Mouse (Mus musculus) liver, adult 2 months (tissue): Measurements from ENCODE around the gene Celf2. TPM values are rescaled to one million over a fixed set of nuclear protein-coding genes. Genes with fewer than 3 reads are reported as not detected.
A peak's percentile ranks its signal among the peaks of the same experiment; 100 is the strongest.

Experiments used
- DNase-seq: peaks from one replicate; pipeline ENCODE4 v3.0.0-alpha.2; 2011; ENCODE audit warnings: low read depth, low spot score; ENCODE audit errors: extremely low read depth
- H3K27ac ChIP-seq: fragments of 200-500 bp; replicated peaks from 2 replicates; pipeline ENCODE4 v1.5.1; 2012; ENCODE audit warnings: low read depth, mild to moderate bottlenecking, control low read depth, inconsistent platforms, low read length; ENCODE audit not compliant: insufficient read depth
- H3K27me3 ChIP-seq: fragments of 200-500 bp; 2 replicates; pipeline ENCODE4 v1.6.1; 2012; ENCODE audit warnings: mild to moderate bottlenecking, moderate library complexity, low read length, inconsistent platforms; ENCODE audit not compliant: control insufficient read depth, insufficient read depth
- H3K36me3 ChIP-seq: fragments of 200-500 bp; 2 replicates; pipeline ENCODE4 v1.6.1; 2012; ENCODE audit warnings: low read length, inconsistent platforms; ENCODE audit not compliant: control insufficient read depth, insufficient read depth
- H3K4me1 ChIP-seq: fragments of 200-500 bp; 2 replicates; pipeline ENCODE4 v1.6.1; 2011; ENCODE audit warnings: low read length; ENCODE audit not compliant: control insufficient read depth, insufficient read depth
- H3K4me3 ChIP-seq: fragments of 200-500 bp; 2 replicates; pipeline ENCODE4 v1.5.1; 2011; ENCODE audit warnings: low read depth, mild to moderate bottlenecking, control low read depth, low read length, moderate library complexity; ENCODE audit not compliant: insufficient read depth
- H3K79me2 ChIP-seq: fragments of 200-500 bp; 2 replicates; pipeline ENCODE4 v1.6.1; 2012; ENCODE audit warnings: inconsistent platforms, mild to moderate bottlenecking, low read length, moderate library complexity; ENCODE audit not compliant: control insufficient read depth, insufficient read depth
- H3K9ac ChIP-seq: fragments of 200-500 bp; 2 replicates; pipeline ENCODE4 v1.6.1; 2012; ENCODE audit warnings: low read depth, mild to moderate bottlenecking, control low read depth, inconsistent platforms, low read length
- CTCF ChIP-seq: fragments of 200-500 bp; IDR thresholded peaks from 2 replicates; pipeline ENCODE4 v1.5.1; 2011; ENCODE audit warnings: low read depth, low read length, control low read depth
- POLR2A ChIP-seq: fragments of 200-500 bp; IDR thresholded peaks from 2 replicates; pipeline ENCODE4 v1.6.1; 2011; ENCODE audit warnings: low read length, control low read depth; ENCODE audit not compliant: insufficient read depth; ENCODE audit errors: extremely low read depth
- WGBS: fragments of 180-500 bp; shearing (Covaris S2); methylation state at CpG from one replicate; pipeline ENCODE4 v1.1.7; 2018; 5-methylcytosine and 5-hydroxymethylcytosine counted together
- polyA plus RNA-seq: library from polyadenylated mRNA; depleted of rRNA; stranded (reverse); fragments of >200 nt; gene quantifications from 2 replicates; pipeline ENCODE4 v1.2.3, GENCODE M21; 2012
- total RNA-seq: library from RNA; depleted of rRNA; stranded (reverse); fragments of >200 nt; gene quantifications from 2 replicates; pipeline ENCODE4 v1.2.3, GENCODE M21; 2014

The Celf2 gene
- total and polyA plus RNA-seq, 2 experiments = 2.9 to 4.7 TPM

- WGBS = 15% methylated on average over 28 of the region's 28 CpGs
- Histone ChIP-seq H3K9ac (no peak overlapping the region; the same call in 1 of the 2 replicates), H3K27ac (no peak overlapping the region), H3K4me3 (peak overlapping the region; percentile 46), H3K36me3 (no peaks in the 10 kb centered on the region), H3K4me1 (no peaks in the 10 kb centered on the region), H3K79me2 (no peaks in the 10 kb centered on the region), H3K27me3 (peaks cover 3% of the 10 kb centered on the region; the same call in 1 of the 2 replicates)
- TF ChIP-seq POLR2A = no peak
- TF ChIP-seq CTCF = no peak
- DNase-seq = peak; percentile 47
Observed at GRCm38 (mm10) chr2:7080794-7081783, 428.3 kb downstream of the Celf2 start.

- DNase-seq = no peak
- H3K79me2 ChIP-seq = no peaks in the 10 kb centered on the region
- H3K36me3 ChIP-seq = no peaks in the 10 kb centered on the region
- peaks cover 3% of the 10 kb centered on the region; the same call in 1 of the 2 replicates for H3K27me3 ChIP-seq
- no peak overlapping the region for H3K9ac ChIP-seq
- 55% methylated on average over 7 of the region's 7 CpGs for WGBS
- TF ChIP-seq CTCF (no peak), POLR2A (no peak)
- no peak overlapping the region for H3K27ac ChIP-seq
- no peaks in the 10 kb centered on the region for H3K4me1 ChIP-seq
- no peak overlapping the region for H3K4me3 ChIP-seq
Observed at GRCm38 (mm10) chr2:7080086-7080485, 429.3 kb downstream of the Celf2 start.

GRCm38 (mm10) chr2:7079390-7079789 lies 430.0 kb downstream of the Celf2 start:
- TF ChIP-seq POLR2A = no peak
- TF ChIP-seq CTCF = no peak

GRCm38 (mm10) chr2:7073730-7074129 lies 435.6 kb downstream of the Celf2 start:
- H3K79me2 ChIP-seq = no peaks in the 10 kb centered on the region
- DNase-seq = no peak
- H3K4me3 ChIP-seq = no peak overlapping the region
- 85% methylated on average over 3 of the region's 3 CpGs for WGBS
- no peak for TF ChIP-seq POLR2A
- H3K27ac ChIP-seq = no peak overlapping the region
- no peak overlapping the region for H3K9ac ChIP-seq
- no peaks in the 10 kb centered on the region for H3K4me1 ChIP-seq
- no peaks in the 10 kb centered on the region for H3K27me3 ChIP-seq
- no peaks in the 10 kb centered on the region for H3K36me3 ChIP-seq

More at GRCm38 (mm10) chr2:7079390-7079789, 430.0 kb downstream of the Celf2 start:
- Histone ChIP-seq H3K9ac (no peak overlapping the region), H3K27me3 (peaks cover 3% of the 10 kb centered on the region; the same call in 1 of the 2 replicates), H3K36me3 (no peaks in the 10 kb centered on the region), H3K79me2 (no peaks in the 10 kb centered on the region), H3K27ac (no peak overlapping the region), H3K4me1 (no peaks in the 10 kb centered on the region), H3K4me3 (no peak overlapping the region)
- no peak for DNase-seq
- 79% methylated on average over 2 of the region's 2 CpGs for WGBS

- no peak for DNase-seq
- Histone ChIP-seq H3K36me3 (no peaks in the 10 kb centered on the region), H3K4me1 (no peaks in the 10 kb centered on the region), H3K27me3 (no peaks in the 10 kb centered on the region), H3K27ac (no peak overlapping the region), H3K9ac (no peak overlapping the region), H3K4me3 (no peak overlapping the region), H3K79me2 (no peaks in the 10 kb centered on the region)
- no peak for TF ChIP-seq CTCF
- no peak for TF ChIP-seq POLR2A
- WGBS = 80% methylated on average over 5 of the region's 5 CpGs
Observed at GRCm38 (mm10) chr2:7072344-7073265, 436.8 kb downstream of the Celf2 start.
